Mouse (Mus musculus) CH12F3 (cell line): ENCODE data around the gene Mrpl24.

Experiments
- in situ Hi-C: fragments of 300-500 bp; cut with MboI; formaldehyde crosslinking; loops from 2 replicates; pipeline ENCODE4 v1.14.3; 2020; ENCODE audit warnings: low sequenced_read_pairs

The Mrpl24 gene

DNA sequence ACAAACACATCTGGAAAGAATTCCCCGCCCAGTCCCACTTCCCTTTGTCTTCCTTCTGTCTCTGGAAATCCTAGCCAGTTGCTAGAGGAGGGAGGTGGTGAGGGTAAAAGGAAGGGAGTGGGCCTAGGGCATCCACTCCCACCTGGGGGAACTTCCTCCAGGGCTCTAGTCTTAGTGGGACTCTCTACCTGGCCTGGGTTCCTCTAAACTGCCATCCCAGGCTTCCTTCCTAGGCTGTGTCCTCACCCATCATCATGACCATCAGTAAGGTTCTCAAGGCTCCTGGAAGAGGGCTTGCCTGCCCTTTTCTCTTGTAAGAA lies 27.2 kb downstream of the Mrpl24 start:
- in situ Hi-C loops, result no loop called here

DNA sequence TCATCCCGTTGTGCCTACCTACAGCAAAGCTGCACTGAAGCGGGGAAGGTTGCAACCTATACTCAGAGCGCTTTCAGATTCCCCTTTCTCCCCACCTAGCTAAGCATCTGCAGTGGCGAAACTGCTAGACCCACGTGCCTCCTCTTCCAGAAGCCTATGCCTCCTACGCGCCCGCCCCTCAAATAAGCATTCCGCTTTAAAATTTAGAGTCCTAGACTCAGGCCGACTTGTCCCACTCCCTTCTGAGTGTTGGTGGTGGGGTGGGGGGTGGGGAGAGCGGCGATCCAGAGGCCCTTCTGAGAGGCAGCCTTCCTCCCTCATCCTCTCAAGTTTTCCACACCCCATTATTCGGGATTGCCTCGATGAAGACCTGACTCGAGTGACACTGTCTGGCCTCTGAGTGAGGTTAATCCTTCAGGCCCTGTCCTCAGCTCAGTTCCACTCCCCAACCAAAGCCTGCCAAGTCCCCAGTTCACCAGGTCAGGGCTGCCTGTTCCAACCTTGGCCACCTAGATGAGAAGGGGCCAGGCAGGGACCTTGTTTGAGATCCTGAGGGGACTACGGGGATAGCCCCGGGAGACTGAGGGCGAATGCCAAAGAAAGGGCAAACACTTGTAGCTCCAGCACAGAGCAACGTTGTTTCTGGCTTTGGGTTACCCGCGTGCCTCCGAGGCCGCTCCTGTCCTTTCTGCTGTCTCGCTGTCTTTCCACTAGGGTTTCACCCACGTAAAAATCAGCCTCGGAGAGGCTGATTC lies 27.9 kb downstream of the Mrpl24 start:
- in situ Hi-C loops, result no loop called here

DNA sequence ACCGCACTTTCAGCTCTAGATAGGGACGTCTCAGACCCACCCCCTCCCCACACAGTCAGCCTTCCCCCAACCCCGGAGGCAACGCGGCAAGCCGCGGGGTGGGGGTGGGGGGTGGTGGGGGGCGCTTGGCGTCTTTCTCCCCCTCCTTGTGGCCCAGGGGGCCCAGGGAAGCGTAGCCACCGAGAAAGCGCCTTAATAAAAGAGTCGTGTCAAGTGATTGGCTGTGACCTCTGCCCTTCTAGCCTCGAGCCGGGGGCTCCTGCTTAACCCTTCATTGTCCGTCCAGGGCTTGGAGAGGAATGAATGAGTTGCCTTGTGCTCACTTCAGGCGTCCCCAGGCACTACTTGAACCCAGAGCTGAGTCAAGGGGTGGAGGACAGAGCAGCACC lies 28.5 kb downstream of the Mrpl24 start:
- in situ Hi-C loops, result no loop called here

DNA sequence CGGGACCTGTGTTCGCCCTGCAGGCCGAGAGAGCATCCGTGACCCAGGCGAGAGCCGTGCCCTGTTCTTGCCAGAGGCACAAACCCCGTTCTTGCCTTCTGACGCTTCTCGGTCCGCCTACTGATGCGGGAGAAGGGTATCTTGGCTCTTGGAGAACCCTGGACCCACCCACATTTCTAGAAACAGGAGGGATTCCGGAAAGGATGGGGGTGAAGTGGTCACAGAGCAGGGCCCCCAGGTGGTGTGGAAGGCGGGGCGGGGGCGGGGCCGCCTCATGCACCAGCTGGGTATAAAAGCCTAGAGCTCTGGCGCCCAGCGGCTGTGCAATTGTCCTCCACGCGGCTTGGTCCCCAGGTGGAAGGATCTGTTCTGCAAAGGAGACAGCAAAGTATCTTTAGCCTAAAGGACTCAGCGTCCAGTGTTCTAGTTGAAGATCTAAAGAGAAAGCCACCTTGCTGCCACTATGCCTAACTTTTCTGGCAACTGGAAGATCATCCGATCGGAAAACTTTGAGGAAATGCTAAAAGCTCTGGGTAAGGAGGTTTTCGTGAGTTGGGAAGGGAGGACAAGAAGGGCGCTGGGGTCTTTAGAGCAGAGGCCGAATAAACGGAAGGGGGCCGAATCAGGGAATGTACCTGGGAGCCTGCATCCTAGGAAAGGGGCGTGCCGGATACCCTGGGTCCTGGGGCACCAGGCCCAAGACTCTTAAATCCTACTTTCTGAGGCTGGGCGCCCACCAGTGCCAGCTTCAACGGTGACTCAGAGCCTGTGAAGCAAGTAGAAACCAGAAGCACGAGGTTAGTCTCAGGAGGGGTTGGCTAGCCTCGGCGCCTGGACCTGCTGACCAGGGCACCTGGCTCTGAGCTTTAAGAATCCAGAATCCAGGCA lies 29.3 kb downstream of the Mrpl24 start, which contains the start of gene Crabp2:
Crabp2 (plus strand) TSS at position 289 of the 888 bp plus-strand sequence.
- in situ Hi-C loops, result no loop called here

DNA sequence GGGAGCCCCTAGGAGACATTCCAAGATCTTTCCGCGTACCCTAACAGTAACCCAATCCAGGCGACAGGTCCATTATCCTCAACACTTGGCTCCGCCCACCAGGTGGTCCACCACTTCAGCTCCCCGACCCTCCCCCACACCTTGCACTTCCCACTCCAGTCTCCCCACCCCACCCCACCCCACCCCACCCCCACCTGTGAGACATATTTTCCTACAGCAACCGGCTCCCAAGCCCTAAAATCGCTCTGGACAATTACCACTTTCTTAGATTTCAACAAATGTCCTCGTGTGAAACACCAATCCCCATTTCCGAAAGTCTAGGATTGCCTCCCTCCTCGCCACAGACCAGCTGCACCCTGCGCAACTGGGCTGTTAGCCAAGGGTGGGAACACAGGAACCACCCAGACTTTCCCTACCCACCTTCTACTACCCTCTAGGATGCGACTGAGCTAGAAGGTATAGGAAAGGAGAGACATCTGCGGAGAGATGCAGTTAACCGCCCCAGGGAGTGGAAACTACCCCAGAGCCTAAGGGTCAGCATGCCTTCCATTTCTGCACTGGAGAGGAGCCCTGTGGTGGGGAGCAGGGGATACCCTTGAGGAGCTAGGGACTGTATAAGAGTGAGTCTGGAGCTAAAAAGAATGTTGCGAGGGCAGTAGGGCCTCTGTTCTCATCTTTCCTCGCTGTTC lies 30.1 kb downstream of the Mrpl24 start:
- in situ Hi-C loops, result no loop called here

DNA sequence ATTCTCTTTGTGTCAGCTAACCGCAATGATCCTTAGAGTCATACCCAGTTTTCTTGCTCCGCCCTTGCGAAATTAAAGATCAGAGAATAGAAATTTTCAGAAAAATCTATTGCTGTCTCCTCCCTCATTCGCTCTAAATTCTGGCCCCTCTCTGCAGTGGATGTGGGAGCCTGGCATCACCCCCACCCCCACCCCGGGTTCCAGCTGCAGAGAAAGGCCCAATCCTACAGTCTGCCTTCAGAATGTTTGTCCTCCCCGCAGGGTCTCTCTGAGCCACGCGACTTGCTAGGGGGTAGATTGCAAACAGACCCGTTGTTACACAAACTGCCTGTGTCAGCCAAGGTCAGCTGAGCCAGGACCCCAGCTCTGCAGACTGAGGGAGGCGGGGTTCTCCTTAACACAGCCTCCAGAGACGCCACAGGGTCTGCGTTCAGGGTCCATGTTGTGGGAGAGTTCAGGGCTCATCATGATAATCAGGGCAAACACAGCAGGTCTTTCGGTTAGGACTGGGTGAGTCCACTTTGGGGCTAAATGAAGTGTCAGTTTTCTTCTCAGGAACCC lies 30.7 kb downstream of the Mrpl24 start:
- in situ Hi-C loops, result no loop called here

DNA sequence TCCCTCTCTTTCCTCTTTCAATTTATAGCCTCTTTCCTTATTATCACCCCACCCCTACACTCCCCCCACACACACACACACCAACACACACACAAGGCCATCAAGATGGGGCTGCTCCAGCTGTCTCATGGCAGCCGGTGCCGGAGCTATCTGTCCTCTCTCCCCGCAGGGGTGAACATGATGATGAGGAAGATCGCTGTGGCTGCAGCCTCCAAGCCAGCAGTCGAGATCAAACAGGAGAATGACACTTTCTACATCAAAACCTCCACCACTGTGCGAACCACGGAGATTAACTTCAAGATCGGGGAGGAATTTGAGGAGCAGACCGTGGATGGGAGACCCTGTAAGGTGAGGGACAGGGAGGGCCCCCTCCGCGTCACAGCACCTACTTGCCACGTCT lies 32.6 kb downstream of the Mrpl24 start:
- in situ Hi-C loops, result no loop called here

DNA sequence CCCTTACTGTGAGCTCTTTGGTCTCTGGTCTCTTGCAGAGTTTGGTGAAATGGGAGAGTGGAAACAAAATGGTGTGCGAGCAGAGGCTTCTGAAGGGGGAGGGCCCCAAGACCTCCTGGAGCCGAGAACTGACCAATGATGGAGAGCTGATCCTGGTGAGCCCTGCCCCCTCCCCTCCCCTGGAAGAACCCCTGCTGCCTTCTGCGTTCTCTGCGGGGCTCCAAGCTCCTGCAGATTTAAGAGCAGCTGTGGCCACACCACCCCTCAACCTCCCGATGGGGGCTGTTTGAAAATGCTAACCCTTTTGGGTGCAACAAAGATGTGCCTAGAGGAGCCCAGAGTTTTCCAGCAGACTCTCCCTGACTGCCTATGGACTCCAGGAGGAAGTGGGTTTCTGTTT lies 33.1 kb downstream of the Mrpl24 start:
- in situ Hi-C loops, result no loop called here

DNA sequence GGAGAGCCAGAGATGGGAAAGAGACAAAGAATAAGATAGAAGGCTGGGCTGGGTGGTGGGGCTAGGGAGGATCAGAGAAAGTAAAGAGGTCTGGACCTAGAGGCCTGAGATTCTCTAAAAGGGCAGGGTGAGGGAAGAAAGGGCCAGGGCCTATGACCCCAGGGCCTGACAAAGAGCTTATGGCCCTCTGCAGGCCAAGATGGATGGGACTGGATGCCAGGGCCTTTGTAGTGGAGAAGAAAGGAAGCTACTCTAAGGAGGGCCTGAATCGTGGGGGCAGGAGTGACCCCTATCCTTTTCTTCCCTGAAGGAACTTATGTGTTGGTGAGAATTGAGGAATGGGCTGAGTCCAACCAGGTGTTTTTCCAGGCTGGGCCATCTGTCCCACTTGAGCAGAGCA lies 38.8 kb downstream of the Mrpl24 start:
- in situ Hi-C loops, result no loop called here

DNA sequence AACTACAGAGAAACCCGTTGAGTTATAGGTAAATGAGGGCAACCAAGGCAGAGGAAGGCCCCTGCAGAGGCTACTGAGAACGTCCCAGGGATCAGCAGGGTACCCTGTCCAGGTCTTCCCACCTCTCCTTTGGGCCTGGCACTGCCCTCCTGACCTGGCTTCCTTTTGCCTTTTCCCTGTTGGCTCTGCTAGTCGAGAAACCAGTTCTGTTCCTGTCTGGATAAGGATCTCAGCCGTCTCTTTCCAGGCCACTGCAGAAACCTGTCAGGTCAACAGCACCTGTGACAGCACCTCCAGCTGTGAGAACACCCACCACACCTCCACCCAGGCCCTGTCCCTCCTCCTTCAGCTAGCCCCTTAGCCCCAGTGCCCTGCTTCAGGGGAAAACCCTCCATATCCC lies 39.2 kb downstream of the Mrpl24 start:
- in situ Hi-C loops, result no loop called here

DNA sequence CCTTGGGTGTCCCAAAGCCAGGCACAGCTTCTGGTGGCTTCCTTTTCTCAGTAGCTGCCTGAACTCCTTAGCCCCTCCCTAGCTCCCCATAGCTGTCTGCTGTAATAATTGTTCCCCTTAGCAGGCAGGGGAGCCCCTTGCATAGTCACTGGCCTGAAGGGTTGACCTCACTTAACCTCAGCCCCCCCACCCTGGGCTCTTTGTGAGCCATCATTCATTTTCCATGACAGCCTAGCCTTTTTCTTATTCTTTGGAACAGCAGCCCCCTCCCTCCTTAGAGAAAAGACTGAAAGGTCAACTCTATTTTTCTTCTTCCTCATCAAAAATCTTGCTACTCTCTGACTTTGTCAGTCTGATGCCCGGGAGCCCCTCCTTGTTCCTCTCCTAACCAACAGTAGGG lies 39.7 kb downstream of the Mrpl24 start:
- in situ Hi-C loops, result no loop called here

DNA sequence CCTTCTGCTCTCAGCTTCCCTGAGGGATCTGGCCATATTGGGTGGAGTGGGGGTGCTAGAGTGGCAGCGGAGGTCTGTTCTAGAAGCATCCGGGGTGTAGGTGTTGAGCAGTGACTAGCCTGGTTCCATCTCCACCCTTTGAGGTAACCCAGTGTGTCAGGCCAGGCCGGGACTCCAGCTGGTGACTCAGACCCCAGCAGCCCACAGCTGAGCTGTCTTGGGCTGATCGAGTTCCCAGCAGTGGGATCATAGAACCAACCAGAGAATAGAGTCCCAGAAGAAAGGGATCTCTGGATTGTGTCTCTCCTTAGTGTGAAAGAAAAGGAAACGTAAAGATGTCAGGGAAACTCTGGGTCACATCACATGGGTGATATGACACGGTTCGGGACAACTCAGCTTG lies 40.1 kb downstream of the Mrpl24 start:
- in situ Hi-C loops, result no loop called here

DNA sequence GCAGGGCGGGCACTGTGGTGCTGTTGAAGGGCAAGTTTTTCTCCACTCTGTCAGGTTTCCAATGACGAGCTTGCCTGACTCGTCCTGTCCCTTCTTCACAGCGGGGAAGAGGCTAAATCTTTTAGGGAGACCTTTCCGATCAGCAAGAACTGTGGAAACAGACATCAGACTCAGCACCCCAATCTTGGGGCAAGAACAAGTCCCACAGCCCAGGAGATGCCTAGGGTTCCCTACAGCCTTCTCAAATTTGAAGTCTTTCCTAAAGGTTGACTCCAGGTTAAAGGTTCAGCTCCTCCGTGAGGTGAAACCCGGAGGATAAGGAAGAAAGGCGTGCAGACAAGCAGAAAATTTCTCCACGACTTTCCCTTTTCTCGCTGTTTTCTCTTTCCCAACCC lies 40.9 kb downstream of the Mrpl24 start:
- in situ Hi-C loops, result no loop called here

DNA sequence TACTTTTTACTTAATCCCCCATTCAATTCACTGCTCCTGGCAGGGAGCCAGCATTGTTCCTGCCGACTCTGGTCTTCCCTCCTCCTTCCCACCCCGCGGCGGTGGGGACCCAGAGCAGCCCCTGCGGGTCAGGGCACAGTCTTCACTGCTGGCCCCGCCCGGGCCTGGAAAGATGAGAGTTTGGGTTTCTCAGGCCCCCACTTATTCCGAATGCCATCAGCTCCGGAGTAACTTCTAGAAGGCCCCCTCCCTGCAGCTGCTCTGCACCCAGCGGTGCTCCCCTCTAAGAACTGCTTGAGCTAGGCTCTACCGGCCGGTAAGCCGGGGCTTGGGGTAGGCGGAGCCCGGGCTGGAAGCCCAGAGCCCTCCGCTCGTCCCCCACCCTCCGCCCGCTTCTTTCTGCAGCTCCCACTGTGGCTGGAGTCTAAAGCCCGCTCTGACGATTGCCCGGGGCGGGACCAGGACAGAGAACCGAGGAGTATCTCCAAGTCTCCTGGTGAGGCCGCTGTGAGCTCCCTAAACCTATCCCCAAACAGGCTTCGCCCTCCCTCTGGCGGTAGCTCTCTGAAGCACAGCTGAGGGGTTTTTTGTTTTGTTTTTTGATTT lies 41.4 kb downstream of the Mrpl24 start:
- in situ Hi-C loops, result no loop called here

DNA sequence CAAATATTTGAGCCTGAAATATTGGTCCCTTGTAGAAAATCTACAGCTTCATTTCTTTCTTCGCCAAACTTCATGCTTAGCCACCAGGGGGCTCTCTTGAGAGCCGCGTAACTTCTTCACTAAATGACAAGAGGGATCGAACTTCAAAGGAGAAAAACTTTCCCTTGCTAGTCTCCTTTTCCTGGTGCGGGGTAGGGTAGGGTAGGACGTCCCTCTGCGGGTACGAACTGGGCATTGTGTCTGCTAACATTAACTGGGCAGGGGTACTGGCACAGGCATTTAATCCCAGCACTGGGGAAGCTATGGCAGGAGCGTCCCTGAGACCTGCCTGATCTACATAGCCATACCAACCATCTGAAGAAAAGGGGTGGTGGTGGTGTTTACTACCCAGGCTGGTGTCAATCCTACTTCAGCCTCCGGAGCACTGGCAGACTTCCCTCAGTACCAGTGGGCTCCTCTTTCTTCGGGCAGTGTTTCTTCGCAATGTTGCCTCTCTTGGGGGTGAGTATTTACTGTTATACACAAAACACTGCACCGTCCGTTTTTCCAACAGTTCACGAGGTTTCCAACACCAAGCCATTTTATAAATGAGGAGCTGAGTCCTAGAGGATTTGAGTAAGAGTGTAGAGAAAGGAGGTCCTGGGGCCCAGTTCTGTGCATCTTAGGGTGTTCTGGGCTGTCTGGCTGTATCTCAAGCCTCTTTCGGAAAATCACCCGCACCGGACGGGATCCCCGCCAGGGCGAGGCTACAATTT lies 51.1 kb downstream of the Mrpl24 start:
- in situ Hi-C loops, result no loop called here

DNA sequence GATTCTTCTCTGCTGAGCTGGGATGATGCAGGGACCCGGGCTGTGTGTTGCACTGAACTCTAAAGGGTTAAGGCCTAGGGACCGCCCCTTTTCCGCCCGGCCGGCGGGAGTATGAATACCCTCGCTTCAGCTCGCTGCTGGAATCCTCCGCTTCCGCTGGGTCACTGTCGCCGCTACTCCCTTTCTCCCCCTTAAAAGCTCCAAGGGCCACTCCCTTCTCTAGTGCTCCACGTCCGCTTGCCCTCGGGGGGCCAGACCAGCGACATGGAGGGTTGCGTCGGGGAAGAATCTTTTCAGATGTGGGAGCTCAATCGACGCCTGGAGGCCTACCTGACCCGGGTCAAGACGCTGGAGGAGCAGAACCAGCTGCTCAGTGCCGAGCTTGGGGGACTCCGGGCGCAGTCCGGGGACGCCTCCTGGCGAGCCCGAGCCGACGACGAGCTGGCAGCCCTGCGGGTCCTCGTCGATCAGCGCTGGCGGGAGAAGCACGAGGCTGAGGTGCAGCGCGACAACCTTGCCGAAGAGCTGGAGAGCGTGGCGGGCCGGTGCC lies 51.7 kb downstream of the Mrpl24 start, which contains the start of gene Nes:
Nes (plus strand) TSS at position 140 of the 550 bp plus-strand sequence.
- in situ Hi-C loops, result no loop called here

DNA sequence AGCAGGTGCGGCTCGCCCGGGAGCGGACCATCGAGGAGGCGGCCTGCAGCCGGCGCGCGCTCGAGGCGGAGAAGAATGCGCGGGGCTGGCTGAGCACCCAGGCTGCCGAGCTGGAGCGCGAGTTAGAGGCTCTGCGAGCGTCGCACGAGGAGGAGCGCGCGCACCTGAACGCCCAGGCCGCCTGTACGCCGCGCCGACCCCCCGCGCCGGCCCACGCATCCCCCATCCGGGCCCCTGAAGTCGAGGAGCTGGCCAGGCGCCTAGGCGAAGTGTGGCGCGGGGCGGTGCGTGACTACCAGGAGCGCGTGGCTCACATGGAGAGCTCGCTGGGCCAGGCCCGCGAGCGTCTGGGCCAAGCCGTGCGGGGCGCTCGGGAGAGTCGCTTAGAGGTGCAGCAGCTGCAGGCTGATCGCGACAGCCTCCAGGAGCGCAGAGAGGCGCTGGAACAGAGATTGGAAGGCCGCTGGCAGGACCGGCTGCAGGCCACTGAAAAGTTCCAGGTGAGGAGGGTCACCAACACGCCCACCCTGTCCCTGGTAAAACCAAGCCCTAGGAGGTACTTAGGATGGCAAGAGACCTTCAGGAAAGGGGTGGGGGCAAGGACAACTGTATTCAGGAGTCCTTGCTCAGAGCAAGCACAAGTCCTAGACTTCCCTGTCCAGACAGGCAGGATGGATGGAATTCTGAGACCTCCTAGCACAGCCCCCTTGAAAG lies 52.3 kb downstream of the Mrpl24 start:
- in situ Hi-C loops, result no loop called here

DNA sequence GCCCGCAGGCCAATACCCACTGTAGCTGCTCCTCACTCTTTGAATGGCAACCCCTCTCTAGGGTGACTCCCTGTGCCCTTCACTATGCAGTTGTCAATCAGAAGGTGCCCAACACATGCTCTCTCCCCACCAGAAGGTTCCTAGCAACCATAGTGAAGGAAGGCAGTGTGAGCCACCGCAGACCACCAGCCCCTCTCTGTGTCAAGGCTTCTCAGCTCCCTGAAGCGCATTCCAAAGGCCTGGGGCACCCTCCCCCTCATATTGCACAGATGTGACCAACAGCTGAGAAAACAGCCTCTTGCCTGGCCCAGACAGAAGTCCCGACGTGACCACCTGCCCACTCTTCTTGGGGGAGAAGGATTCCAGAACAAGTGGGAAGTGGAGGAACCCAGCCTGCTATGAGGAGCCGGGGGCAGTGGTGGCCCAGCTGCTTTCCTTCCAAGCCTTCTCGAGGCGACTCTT lies 52.9 kb downstream of the Mrpl24 start:
- in situ Hi-C loops, result no loop called here

DNA sequence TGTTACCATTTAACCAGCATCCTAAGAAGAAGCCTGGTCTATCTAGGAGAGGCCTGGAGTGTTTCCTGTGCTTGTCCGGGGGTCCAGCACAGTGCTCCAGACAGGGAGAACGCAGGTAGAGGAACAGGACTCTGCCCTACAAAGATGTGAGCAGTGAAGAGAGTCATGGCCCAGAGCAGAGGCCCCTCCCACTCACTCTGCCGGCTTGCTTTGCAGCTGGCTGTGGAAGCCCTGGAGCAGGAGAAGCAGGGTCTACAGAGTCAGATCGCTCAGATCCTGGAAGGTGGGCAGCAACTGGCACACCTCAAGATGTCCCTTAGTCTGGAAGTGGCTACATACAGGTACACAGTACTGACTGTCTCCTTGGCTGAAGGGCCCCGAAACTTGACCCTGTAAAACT lies 53.5 kb downstream of the Mrpl24 start:
- in situ Hi-C loops, result no loop called here
